Mouse (Mus musculus): ENCODE data around the gene Pde8a. TPM values are rescaled to one million over a fixed set of nuclear protein-coding genes. Genes with fewer than 3 reads are reported as not detected.

Pde8a gene
- polyA plus RNA-seq, 1 experiment from 2014 or later: 3.0 TPM

GRCm38 (mm10) chr7:81309247-81309646 lies 95.9 kb downstream of the Pde8a start:
- DNase-seq (ENCODE audit: low spot score, missing footprints) (peak; percentile 8), ATAC-seq (ENCODE audit: low FRiP score) (no peak)
- no peaks in the 10 kb centered on the region for H3K27me3 ChIP-seq (ENCODE audit: control insufficient read depth, insufficient read depth, low read length)
- no peak overlapping the region for H3K4me3 ChIP-seq (ENCODE audit: low read depth, low read length)
- 89% methylated on average over 6 of the region's 6 CpGs for WGBS
- H3K4me2 ChIP-seq: no peak overlapping the region
- no peaks in the 10 kb centered on the region for H3K36me3 ChIP-seq (ENCODE audit: control insufficient read depth, insufficient read depth, low read length)
- no peak overlapping the region for H3K9ac ChIP-seq (ENCODE audit: low read length)
- no peaks in the 10 kb centered on the region for H3K4me1 ChIP-seq (ENCODE audit: control insufficient read depth, insufficient read depth, low read length)
- H3K27ac ChIP-seq (ENCODE audit: low read depth, low read length): no peak overlapping the region
- no peaks in the 10 kb centered on the region for H3K9me3 ChIP-seq (ENCODE audit: control insufficient read depth, low read length)

DNA sequence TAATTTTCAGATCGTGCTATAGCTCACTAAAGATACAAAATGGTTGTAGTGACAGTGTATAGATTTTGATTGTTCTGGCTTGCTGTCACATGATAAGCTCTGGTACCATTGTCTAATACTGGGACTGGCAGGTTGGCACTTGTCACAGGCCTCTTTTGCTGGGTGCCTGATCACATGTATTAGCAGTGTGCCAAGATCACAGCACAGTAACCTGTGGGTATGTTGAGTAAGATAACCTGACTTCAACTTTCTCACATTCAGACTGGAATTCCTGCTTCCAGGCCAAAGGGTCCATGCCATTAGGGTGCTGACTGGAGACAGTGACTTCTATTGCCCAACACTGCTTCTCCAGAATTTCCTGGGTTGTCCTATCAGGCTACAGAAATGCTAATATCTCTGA lies 97.7 kb downstream of the Pde8a start:
- ATAC-seq (ENCODE audit: low FRiP score): no peak
- Histone ChIP-seq H3K9ac (ENCODE audit: low read length) (no peak overlapping the region), H3K27ac (ENCODE audit: low read depth, low read length) (no peak overlapping the region), H3K4me3 (ENCODE audit: low read depth, low read length) (no peak overlapping the region), H3K9me3 (ENCODE audit: control insufficient read depth, low read length) (no peaks in the 10 kb centered on the region), H3K4me2 (no peak overlapping the region), H3K36me3 (ENCODE audit: control insufficient read depth, insufficient read depth, low read length) (no peaks in the 10 kb centered on the region), H3K27me3 (ENCODE audit: control insufficient read depth, insufficient read depth, low read length) (no peaks in the 10 kb centered on the region), H3K4me1 (ENCODE audit: control insufficient read depth, insufficient read depth, low read length) (no peaks in the 10 kb centered on the region)
- WGBS: 85% methylated on average over 1 of the region's 1 CpGs
- peak; percentile 21 for DNase-seq (ENCODE audit: low spot score, missing footprints)

DNA sequence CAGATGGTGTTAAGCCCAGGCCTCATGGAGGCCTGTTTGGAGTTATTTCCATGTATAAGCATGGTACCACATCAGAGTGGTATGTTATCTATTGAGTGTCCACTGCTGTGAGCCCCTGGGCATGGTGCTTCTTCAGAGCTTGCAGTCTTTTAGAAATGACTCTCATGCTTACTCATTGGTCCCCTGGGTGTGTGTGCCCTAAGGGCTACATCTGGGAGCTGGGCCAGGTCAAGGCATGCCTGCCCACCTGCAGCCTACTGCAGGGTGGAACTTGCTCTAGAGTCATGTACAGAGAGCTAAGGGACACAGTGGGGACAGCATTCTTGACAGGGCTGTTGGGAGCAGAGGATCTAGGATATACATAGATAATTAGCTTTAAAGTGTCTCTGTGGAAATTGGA lies 98.2 kb downstream of the Pde8a start:
- H3K9ac ChIP-seq (ENCODE audit: low read length): no peak overlapping the region
- H3K27ac ChIP-seq (ENCODE audit: low read depth, low read length): no peak overlapping the region
- H3K4me3 ChIP-seq (ENCODE audit: low read depth, low read length): no peak overlapping the region
- ATAC-seq (ENCODE audit: low FRiP score): no peak
- no peaks in the 10 kb centered on the region for H3K27me3 ChIP-seq (ENCODE audit: control insufficient read depth, insufficient read depth, low read length)
- no peaks in the 10 kb centered on the region for H3K36me3 ChIP-seq (ENCODE audit: control insufficient read depth, insufficient read depth, low read length)
- H3K4me2 ChIP-seq: no peak overlapping the region
- H3K4me1 ChIP-seq (ENCODE audit: control insufficient read depth, insufficient read depth, low read length): no peaks in the 10 kb centered on the region
- DNase-seq (ENCODE audit: low spot score, missing footprints): no peak
- H3K9me3 ChIP-seq (ENCODE audit: control insufficient read depth, low read length): no peaks in the 10 kb centered on the region

DNA sequence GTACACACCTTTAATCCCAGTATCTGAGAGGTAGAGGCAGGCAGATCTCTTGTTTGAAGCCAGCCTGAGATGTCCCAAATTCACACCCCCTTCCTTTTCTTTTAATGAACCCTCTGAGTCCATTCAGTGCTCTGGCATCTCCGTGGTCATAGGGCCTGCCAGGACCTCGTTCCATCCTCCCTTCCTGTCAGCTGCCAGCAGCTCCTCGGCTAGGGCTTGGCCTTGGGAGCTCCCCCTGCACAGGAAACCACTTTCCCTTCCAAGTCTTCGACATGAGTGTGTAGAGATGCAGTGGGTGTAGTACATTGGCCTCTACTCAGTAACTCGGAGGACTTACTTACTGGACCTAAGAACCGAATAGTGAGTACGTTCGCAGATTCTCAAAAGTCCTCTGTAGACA lies 102.2 kb downstream of the Pde8a start:
- H3K4me2 ChIP-seq: no peak overlapping the region
- no peaks in the 10 kb centered on the region for H3K27me3 ChIP-seq (ENCODE audit: control insufficient read depth, insufficient read depth, low read length)
- no peak overlapping the region for H3K4me3 ChIP-seq (ENCODE audit: low read depth, low read length)
- no peak for ATAC-seq (ENCODE audit: low FRiP score)
- no peak for DNase-seq (ENCODE audit: low spot score, missing footprints)
- no peak overlapping the region for H3K27ac ChIP-seq (ENCODE audit: low read depth, low read length)
- no peaks in the 10 kb centered on the region for H3K9me3 ChIP-seq (ENCODE audit: control insufficient read depth, low read length)
- H3K4me1 ChIP-seq (ENCODE audit: control insufficient read depth, insufficient read depth, low read length): no peaks in the 10 kb centered on the region
- WGBS: 86% methylated on average over 8 of the region's 8 CpGs
- no peak overlapping the region for H3K9ac ChIP-seq (ENCODE audit: low read length)
- no peaks in the 10 kb centered on the region for H3K36me3 ChIP-seq (ENCODE audit: control insufficient read depth, insufficient read depth, low read length)

GRCm38 (mm10) chr7:81319749-81320148 lies 106.4 kb downstream of the Pde8a start:
- Histone ChIP-seq H3K27me3 (ENCODE audit: control insufficient read depth, insufficient read depth, low read length) (no peaks in the 10 kb centered on the region), H3K27ac (ENCODE audit: low read depth, low read length) (no peak overlapping the region), H3K9me3 (ENCODE audit: control insufficient read depth, low read length) (no peaks in the 10 kb centered on the region), H3K4me3 (ENCODE audit: low read depth, low read length) (no peak overlapping the region), H3K9ac (ENCODE audit: low read length) (no peak overlapping the region), H3K4me1 (ENCODE audit: control insufficient read depth, insufficient read depth, low read length) (no peaks in the 10 kb centered on the region), H3K4me2 (no peak overlapping the region), H3K36me3 (ENCODE audit: control insufficient read depth, insufficient read depth, low read length) (no peaks in the 10 kb centered on the region)
- ATAC-seq (ENCODE audit: low FRiP score): no peak
- 82% methylated on average over 6 of the region's 6 CpGs for WGBS
- no peak for DNase-seq (ENCODE audit: low spot score, missing footprints)

- WGBS: 80% methylated on average over 5 of the region's 5 CpGs
These were observed 108.4 kb downstream of the Pde8a start for GRCm38 (mm10) chr7:81321776-81322175.

DNA sequence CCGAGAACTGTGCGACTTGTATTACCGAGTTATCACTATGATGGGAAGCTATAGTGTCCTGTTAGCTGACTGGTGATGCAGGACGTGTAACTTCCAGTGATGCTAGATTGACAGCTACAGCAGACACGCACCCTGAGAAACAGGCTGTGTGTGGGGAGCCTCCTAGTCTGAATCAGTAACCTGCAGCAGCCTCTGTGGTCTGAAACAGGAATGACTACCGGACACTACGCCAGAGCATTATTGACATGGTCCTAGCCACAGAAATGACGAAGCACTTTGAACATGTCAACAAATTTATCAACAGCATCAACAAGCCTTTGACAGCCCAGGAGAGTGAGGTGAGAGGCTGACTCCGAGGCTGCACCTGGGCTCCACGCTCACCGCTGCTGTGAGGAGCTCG lies 112.6 kb downstream of the Pde8a start:
- DNase-seq (ENCODE audit: low spot score, missing footprints): no peak
- ATAC-seq (ENCODE audit: low FRiP score): no peak
- WGBS: 91% methylated on average over 12 of the region's 12 CpGs

More at GRCm38 (mm10) chr7:81321776-81322175, 108.4 kb downstream of the Pde8a start:
- DNase-seq (ENCODE audit: low spot score, missing footprints) (no peak), ATAC-seq (ENCODE audit: low FRiP score) (no peak)
- no peak overlapping the region for H3K4me2 ChIP-seq
- no peaks in the 10 kb centered on the region for H3K27me3 ChIP-seq (ENCODE audit: control insufficient read depth, insufficient read depth, low read length)
- no peaks in the 10 kb centered on the region for H3K9me3 ChIP-seq (ENCODE audit: control insufficient read depth, low read length)
- H3K36me3 ChIP-seq (ENCODE audit: control insufficient read depth, insufficient read depth, low read length): no peaks in the 10 kb centered on the region
- H3K27ac ChIP-seq (ENCODE audit: low read depth, low read length): no peak overlapping the region
- no peak overlapping the region for H3K4me3 ChIP-seq (ENCODE audit: low read depth, low read length)
- H3K9ac ChIP-seq (ENCODE audit: low read length): no peak overlapping the region
- H3K4me1 ChIP-seq (ENCODE audit: control insufficient read depth, insufficient read depth, low read length): no peaks in the 10 kb centered on the region

DNA sequence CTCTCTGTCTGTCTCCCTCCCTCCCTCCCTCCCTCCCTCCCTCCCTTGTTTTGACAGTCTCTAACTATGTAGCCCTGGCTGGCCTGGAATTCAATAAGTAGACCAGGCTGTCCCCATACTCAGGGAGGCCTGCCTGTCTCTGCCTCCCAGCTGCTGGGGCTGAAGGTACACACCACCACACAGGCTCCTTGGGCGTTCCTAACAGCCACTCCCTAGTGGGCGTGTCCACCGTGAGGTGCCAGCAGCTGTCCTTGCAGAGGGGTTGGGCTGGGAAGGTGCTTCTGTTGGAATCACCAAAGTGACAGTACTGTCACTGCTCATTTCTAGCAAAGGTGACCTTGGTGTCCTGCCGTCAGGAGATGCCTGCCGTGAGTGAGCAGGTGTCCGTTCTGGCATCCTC lies 113.5 kb downstream of the Pde8a start:
- Histone ChIP-seq H3K36me3 (ENCODE audit: control insufficient read depth, insufficient read depth, low read length) (no peaks in the 10 kb centered on the region), H3K4me1 (ENCODE audit: control insufficient read depth, insufficient read depth, low read length) (peaks cover 6% of the 10 kb centered on the region; the same call in 1 of the 2 replicates), H3K9me3 (ENCODE audit: control insufficient read depth, low read length) (no peaks in the 10 kb centered on the region), H3K27me3 (ENCODE audit: control insufficient read depth, insufficient read depth, low read length) (no peaks in the 10 kb centered on the region), H3K4me2 (no peak overlapping the region), H3K4me3 (ENCODE audit: low read depth, low read length) (no peak overlapping the region), H3K9ac (ENCODE audit: low read length) (no peak overlapping the region), H3K27ac (ENCODE audit: low read depth, low read length) (no peak overlapping the region)
- DNase-seq (ENCODE audit: low spot score, missing footprints): no peak
- WGBS: 83% methylated on average over 6 of the region's 6 CpGs
- no peak for ATAC-seq (ENCODE audit: low FRiP score)

More for the DNA sequence above, 112.6 kb downstream of the Pde8a start:
- no peak overlapping the region for H3K9ac ChIP-seq (ENCODE audit: low read length)
- H3K4me3 ChIP-seq (ENCODE audit: low read depth, low read length): no peak overlapping the region
- H3K4me1 ChIP-seq (ENCODE audit: control insufficient read depth, insufficient read depth, low read length): peaks cover 2% of the 10 kb centered on the region; the same call in 1 of the 2 replicates
- no peaks in the 10 kb centered on the region for H3K27me3 ChIP-seq (ENCODE audit: control insufficient read depth, insufficient read depth, low read length)
- H3K36me3 ChIP-seq (ENCODE audit: control insufficient read depth, insufficient read depth, low read length): no peaks in the 10 kb centered on the region
- no peak overlapping the region for H3K4me2 ChIP-seq
- no peaks in the 10 kb centered on the region for H3K9me3 ChIP-seq (ENCODE audit: control insufficient read depth, low read length)
- H3K27ac ChIP-seq (ENCODE audit: low read depth, low read length): no peak overlapping the region

GRCm38 (mm10) chr7:81327661-81328060 lies 114.3 kb downstream of the Pde8a start:
- Histone ChIP-seq H3K4me3 (ENCODE audit: low read depth, low read length) (no peak overlapping the region), H3K9me3 (ENCODE audit: control insufficient read depth, low read length) (no peaks in the 10 kb centered on the region), H3K27me3 (ENCODE audit: control insufficient read depth, insufficient read depth, low read length) (no peaks in the 10 kb centered on the region), H3K4me2 (no peak overlapping the region), H3K27ac (ENCODE audit: low read depth, low read length) (no peak overlapping the region), H3K9ac (ENCODE audit: low read length) (no peak overlapping the region), H3K4me1 (ENCODE audit: control insufficient read depth, insufficient read depth, low read length) (peaks cover 6% of the 10 kb centered on the region; the same call in 1 of the 2 replicates), H3K36me3 (ENCODE audit: control insufficient read depth, insufficient read depth, low read length) (0 out of 2 replicates have a peak, but pooled peaks cover 3% of the 10 kb centered on the region)
- DNase-seq (ENCODE audit: low spot score, missing footprints): peak; percentile 82
- ATAC-seq (ENCODE audit: low FRiP score): no peak
- WGBS: 79% methylated on average over 10 of the region's 10 CpGs
